In genomic region chr4:144972948-144973720, GRCm38 (mm10) we compare ENCODE assay signal across 9 mouse cellular contexts.
DNase-seq lines count a peak whose midpoint lies in the region; ATAC-seq and TF ChIP-seq lines count a peak whose summit lies in the region.
"Had no signal": no experiment of that assay in that cellular context is flagged by ENCODE, and none has a peak within 500 bp of the region (broad histone marks: within the 10 kb centered on the region; RNA-seq: fewer than 3 reads in every experiment).

No protein-coding gene starts in this region.

- peak; percentile 81 for DNase-seq in kidney, adult 11 months
- DNase-seq in kidney, postnatal 4 days: no peak
- DNase-seq in CH12.LX (ENCODE audit: extremely low read depth): peak; percentile 61
- DNase-seq in cerebellum, adult 11 months: peak; percentile 62
- peak; percentile 88 for DNase-seq in kidney, adult 9 months
- DNase-seq in T-cell, adult 2 months (ENCODE audit: low spot score): no peak
- no peak for DNase-seq in liver, embryonic 11.5 days (ENCODE audit: low spot score)
- DNase-seq in thymus, adult 18-20 months: no peak

- H3K79me2 ChIP-seq in CH12.LX (replicated peaks; ENCODE audit: control insufficient read depth, extremely low read depth, insufficient read depth, poor library complexity, severe bottlenecking): no peaks in the 10 kb centered on the region

- no peak overlapping the region for H3K27ac ChIP-seq in CH12.LX (ENCODE audit: insufficient read depth, low read depth)
- H3K27ac ChIP-seq in liver, embryonic 11.5 days (ENCODE audit: low read depth, low read length): no peak overlapping the region

- H3K9me3 ChIP-seq in CH12.LX (replicated peaks; ENCODE audit: low read length): no peaks in the 10 kb centered on the region
- H3K9me3 ChIP-seq in liver, embryonic 11.5 days (ENCODE audit: control insufficient read depth, low read length): no peaks in the 10 kb centered on the region
- H3K9me3 ChIP-seq: G1E had no signal

- no peak for ATAC-seq in liver, embryonic 11.5 days (replicated peaks; ENCODE audit: low FRiP score)

- dilution Hi-C loops in CH12.LX (cut with MboI; ENCODE audit: extremely low pct_ligation_motif_present, extremely low pct_unique_long_range_greater_than_20kb, low sequenced_read_pairs): no loop called here

- 86% methylated on average over 6 of the region's 6 CpGs for whole genome bisulfite sequencing in liver, embryonic 11.5 days

- TF ChIP-seq EP300 in CH12.LX (IDR thresholded peaks at IDR 0.05; ENCODE audit: low read length): peak; percentile 23; the same call in 1 of the 2 replicates

- in situ Hi-C loops in CH12.LX (cut with MboI; ENCODE audit: low pct_ligation_motif_present, low pct_unique_long_range_greater_than_20kb, low sequenced_read_pairs): no loop called here

- no peak overlapping the region for H3K4me2 ChIP-seq in CH12.LX (ENCODE audit: insufficient read depth, low read depth, poor library complexity, severe bottlenecking)
- no peak overlapping the region for H3K4me2 ChIP-seq in liver, embryonic 11.5 days

- no peak overlapping the region for H3K9ac ChIP-seq in CH12.LX (ENCODE audit: insufficient read depth, low read depth)
- H3K9ac ChIP-seq in liver, embryonic 11.5 days (ENCODE audit: low read depth, low read length): no peak overlapping the region

- H3K4me1 ChIP-seq in CH12.LX (ENCODE audit: control insufficient read depth in 1 of 2, insufficient read depth in 2 of 2): peaks cover 31 to 70% of the 10 kb centered on the region in 2 experiments
- no peaks in the 10 kb centered on the region; the same call in 1 of the 2 replicates for H3K4me1 ChIP-seq in liver, embryonic 11.5 days (replicated peaks; ENCODE audit: control insufficient read depth, insufficient read depth, low read length)

- no peak for TF ChIP-seq CTCF in CH12.LX (conservative IDR thresholded peaks at IDR 0.05 in 1 of 2, IDR thresholded peaks at IDR 0.05 in 1 of 2; ENCODE audit: low read depth in 2 of 2, low read length in 2 of 2)

- TF ChIP-seq POLR2A in CH12.LX (IDR thresholded peaks at IDR 0.05; ENCODE audit: low read depth, low read length): no peak

- no peak overlapping the region for H3K4me3 ChIP-seq in CH12.LX (replicated peaks in 1 of 3; ENCODE audit: low read depth in 2 of 3, low read length in 2 of 3, poor library complexity in 1 of 3)
- H3K4me3 ChIP-seq in liver, embryonic 11.5 days (ENCODE audit: low read depth, low read length): no peak overlapping the region

- H3K36me3 ChIP-seq in CH12.LX (replicated peaks in 1 of 2; ENCODE audit: control insufficient read depth in 1 of 2, insufficient read depth in 1 of 2, low read length in 1 of 2): peaks cover 0 to 26% of the 10 kb centered on the region in 2 experiments
- H3K36me3 ChIP-seq in liver, embryonic 11.5 days (ENCODE audit: control insufficient read depth, insufficient read depth, low read length): peaks cover 4% of the 10 kb centered on the region; the same call in 1 of the 2 replicates

- H3K27me3 ChIP-seq in CH12.LX (replicated peaks): no peaks in the 10 kb centered on the region
- H3K27me3 ChIP-seq in liver, embryonic 11.5 days (replicated peaks; ENCODE audit: control insufficient read depth, insufficient read depth, low read length): no peaks in the 10 kb centered on the region

- no peak for TF ChIP-seq RAD21 in CH12.LX (IDR thresholded peaks at IDR 0.05; ENCODE audit: low read depth, low read length)

TF ChIP-seq in CH12.LX, 34 proteins besides CTCF, POLR2A, EP300 and RAD21:
- TF ChIP-seq MYC (IDR thresholded peaks at IDR 0.05; ENCODE audit: low read depth, low read length): peak; percentile 98
- TF ChIP-seq MAX (IDR thresholded peaks at IDR 0.05; ENCODE audit: low read length): peak; percentile 95
- TF ChIP-seq TCF12 (IDR thresholded peaks at IDR 0.05; ENCODE audit: low read depth, low read length): peak; percentile 32; the same call in 1 of the 2 replicates
- TF ChIP-seq NRF1 (IDR thresholded peaks at IDR 0.05; ENCODE audit: low read depth, low read length): 0 out of 2 replicates have a peak, but pooled peaks have one; percentile 7
- TF ChIP-seq MXI1 (IDR thresholded peaks at IDR 0.05; ENCODE audit: low read depth, low read length): peak; percentile 60; the same call in 1 of the 2 replicates
- peak; percentile 28 for TF ChIP-seq USF1 (IDR thresholded peaks at IDR 0.05; ENCODE audit: low read depth, low read length)
- no peak for TF ChIP-seq GABPA (IDR thresholded peaks at IDR 0.05; ENCODE audit: insufficient replicate concordance, low read depth, low read length)
- no peak for TF ChIP-seq ZMIZ1 (IDR thresholded peaks at IDR 0.05; ENCODE audit: low read depth, low read length)
- peak; percentile 28; the same call in 1 of the 2 replicates for TF ChIP-seq ETS1 (conservative IDR thresholded peaks at IDR 0.05; ENCODE audit: low read depth, low read length)
- TF ChIP-seq BHLHE40 (IDR thresholded peaks at IDR 0.05; ENCODE audit: low read depth, low read length): peak; percentile 91

Comparison
In these comparisons a context has a peak if more than half of its experiments do, and no peak if none do; other contexts are left out.
1. DNase-seq: peak in kidney, adult 11 months (single experiment), CH12.LX (single experiment), cerebellum, adult 11 months (single experiment) and kidney, adult 9 months (single experiment); none in kidney, postnatal 4 days (0 of 2), T-cell, adult 2 months (single experiment), liver, embryonic 11.5 days (single experiment) and thymus, adult 18-20 months (0 of 2).